Mouse (Mus musculus): Measurements from ENCODE around the gene Cryz.

Gene Cryz

DNA sequence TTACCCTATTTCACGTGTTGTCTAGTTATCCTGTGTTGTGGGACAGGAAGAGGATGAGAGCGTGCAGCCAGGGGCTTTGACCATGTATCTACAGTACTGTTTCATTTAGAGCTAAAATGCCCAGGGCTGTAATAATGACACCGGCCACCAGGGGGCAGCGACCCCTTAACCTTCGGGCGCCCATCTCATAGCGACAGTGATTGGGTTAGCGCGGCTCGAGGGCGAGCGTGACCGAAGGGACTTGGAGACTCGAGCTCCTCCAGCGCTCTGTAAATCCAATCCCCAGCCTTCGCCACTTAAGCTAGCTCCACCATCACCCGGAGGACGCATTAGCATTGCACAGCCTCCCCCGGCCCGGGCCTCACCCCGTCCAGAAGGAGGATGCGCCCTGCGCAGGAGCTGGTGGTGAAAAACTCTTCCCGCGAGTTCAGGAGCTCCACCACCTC lies at the start of gene Cryz:
Gene Cryz, plus strand, starts transcription at position 224 of the 446 bp plus-strand sequence.
- peak; percentile 84 for DNase-seq (ENCODE audit: low spot score)

DNA sequence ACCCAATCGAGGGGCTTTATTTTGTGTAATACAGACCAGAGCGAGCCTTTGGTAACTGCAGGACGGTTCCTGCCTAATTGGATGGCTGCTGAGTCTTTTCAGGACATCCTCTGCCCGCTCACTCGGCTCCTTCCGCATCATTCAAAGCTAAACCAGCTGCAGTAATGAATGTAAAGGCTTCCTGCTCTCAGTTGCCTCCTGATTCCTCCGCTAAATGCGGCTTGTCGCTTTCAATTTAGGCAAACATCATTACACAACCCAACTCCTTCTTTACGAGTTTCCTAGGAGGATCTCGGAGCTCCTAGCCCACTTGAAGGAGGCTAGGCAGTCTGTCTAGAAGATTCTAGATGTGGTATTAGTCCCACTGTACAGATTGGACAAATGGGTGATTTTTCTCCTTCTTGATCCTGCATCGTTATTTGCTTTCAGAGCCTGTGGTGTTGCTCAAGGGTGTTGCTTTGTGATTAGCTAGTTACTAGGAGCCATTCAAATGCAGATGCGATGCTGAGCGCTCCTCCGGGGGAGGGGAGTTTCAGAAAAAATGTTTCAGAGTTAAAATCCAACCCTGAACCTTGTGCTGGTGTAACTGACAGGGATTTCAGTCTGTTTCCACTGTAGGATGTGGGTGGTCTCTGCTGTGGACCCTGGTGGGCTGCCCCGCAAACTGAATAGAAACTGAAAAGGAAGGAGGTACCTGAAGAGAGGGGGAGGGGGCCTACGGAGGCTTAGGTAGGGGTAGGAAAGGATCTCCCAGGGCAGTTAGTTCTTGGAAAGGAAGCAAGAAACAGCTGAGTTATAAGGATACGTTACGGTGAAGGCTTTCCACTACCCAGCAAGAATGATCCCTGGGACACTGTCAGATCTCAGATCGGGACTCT lies 48.7 kb upstream of the Cryz start:
- no peak for DNase-seq (ENCODE audit: low spot score)

GRCm38 (mm10) chr3:154548868-154549301 lies 47.6 kb upstream of the Cryz start:
- no peak for DNase-seq (ENCODE audit: low spot score)

- DNase-seq (ENCODE audit: low spot score): no peak
Observed at GRCm38 (mm10) chr3:154550326-154551034, 46.0 kb upstream of the Cryz start.

GRCm38 (mm10) chr3:154551035-154551411 lies 45.5 kb upstream of the Cryz start:
- no peak for DNase-seq (ENCODE audit: low spot score)

- DNase-seq (ENCODE audit: low spot score): no peak
Observed at GRCm38 (mm10) chr3:154562192-154562591, 34.3 kb upstream of the Cryz start.

- no peak for DNase-seq (ENCODE audit: low spot score)
Observed at GRCm38 (mm10) chr3:154565437-154565836, 31.1 kb upstream of the Cryz start.

- no peak for DNase-seq (ENCODE audit: low spot score)
Observed at GRCm38 (mm10) chr3:154570029-154570575, 26.4 kb upstream of the Cryz start.

DNA sequence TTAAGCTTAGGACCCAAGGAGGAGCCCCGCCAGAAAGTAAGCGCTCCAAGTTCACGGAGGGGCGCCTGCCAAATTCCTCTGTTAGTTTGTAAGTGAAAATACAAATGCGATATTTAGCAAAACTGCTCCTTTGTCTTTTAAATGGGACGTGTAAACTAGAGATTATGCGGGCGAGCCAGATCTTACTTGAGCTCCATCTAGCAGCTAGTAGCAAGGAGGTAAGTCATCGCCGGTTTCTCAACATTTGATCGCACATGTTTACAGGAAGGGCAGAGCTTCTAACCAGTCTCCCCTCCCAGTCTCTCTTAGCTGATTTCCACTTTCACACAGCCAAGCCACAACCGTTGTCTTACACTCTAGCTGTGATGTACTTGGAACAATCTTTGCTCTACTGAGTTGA lies 25.7 kb upstream of the Cryz start:
- DNase-seq (ENCODE audit: low spot score): no peak

DNA sequence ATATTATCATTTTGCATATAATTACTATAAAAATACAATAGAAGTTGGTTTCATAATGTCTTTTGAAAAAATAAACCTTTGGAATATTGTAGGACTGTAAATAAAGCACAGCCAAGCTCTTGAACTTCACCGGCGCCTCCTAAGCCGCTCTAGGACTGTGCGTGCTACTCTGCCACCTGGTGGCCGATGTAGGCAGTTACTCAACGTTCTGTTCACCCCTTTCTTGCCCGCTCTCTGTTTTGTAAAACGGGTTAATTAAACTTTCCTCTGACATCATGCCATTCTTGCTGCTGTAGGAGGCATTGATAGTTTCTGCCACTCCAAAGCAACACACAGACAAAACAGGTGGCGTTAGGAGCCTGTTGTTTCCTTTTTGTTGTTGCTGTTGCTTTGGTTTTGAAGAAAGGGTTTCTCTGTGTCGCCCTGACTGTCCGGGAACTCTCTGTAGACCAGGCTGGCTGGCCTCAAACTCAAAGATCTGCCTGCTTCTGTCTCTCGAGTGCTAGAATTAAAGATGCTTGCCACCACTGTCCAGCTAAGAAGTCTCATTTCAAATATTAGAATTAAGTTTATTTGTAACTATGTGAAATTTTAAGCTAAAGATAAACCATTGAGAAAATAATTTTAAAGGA lies 24.1 kb upstream of the Cryz start:
- DNase-seq (ENCODE audit: low spot score): peak; percentile 28

- no peak for DNase-seq (ENCODE audit: low spot score)
Observed at GRCm38 (mm10) chr3:154573666-154574065, 22.8 kb upstream of the Cryz start.

- DNase-seq (ENCODE audit: low spot score): no peak
Observed at GRCm38 (mm10) chr3:154577895-154578294, 18.6 kb upstream of the Cryz start.

- DNase-seq (ENCODE audit: low spot score): no peak
Observed at GRCm38 (mm10) chr3:154584351-154584750, 12.2 kb upstream of the Cryz start.

DNA sequence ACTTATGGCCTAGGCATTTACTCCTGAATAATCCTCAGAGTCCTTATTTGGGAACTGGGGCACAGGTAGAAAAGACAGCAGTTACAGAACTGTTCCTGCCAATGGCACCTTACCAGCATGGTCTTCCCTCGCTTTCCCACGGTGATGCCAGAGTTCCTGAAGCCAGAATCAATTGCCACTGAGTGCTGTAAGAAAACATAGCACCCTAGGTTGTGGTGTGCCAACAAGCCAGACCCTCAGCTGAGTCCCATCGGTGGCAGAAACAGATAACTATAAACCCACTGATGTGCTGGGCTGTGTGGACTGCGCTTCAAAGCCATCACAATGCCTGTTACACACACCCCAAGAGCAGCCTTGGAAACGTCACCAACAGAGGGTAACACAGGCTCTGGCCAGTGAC lies 5.5 kb upstream of the Cryz start:
- DNase-seq (ENCODE audit: low spot score): no peak

- no peak for DNase-seq (ENCODE audit: low spot score)
Observed at GRCm38 (mm10) chr3:154591621-154592020, 4.9 kb upstream of the Cryz start.

GRCm38 (mm10) chr3:154593596-154593995 lies 2.9 kb upstream of the Cryz start:
- DNase-seq (ENCODE audit: low spot score): no peak

GRCm38 (mm10) chr3:154594156-154594555 lies 2.4 kb upstream of the Cryz start:
- no peak for DNase-seq (ENCODE audit: low spot score)

DNA sequence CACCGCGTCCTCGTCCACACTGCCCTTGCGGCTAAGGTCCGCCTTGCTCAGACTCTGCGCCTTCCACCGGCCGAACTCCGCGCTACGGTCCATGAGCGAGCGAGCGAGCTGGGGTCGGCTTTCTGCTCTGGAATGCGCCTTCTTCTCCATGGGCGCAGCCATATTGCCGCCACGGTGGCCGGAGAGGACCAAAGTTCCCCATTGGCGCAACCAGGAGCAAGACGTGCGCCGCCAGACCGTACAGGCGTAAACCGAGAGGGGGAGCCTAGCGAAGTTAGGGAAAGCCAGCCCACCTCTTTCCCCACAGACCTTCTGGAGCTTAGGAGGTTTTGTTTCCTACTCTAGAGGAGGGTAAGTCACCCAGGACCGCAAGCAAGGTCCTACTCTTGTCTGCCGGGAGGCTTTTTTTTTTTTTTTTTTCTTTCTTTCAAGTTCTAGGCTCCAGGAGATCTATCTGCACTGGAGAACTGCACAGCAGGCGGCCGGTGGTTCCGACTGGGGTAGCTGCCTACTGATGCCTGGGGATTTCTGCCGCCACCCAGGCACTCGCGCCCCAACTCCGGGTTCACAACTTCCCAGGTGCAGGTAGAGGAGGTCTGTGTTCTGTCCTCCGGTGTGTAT lies 533 bp downstream of the Cryz start, which contains the start of gene Tyw3:
Gene Tyw3, minus strand, starts transcription at position 171 of the 621 bp plus-strand sequence.
- peak; percentile 95 for DNase-seq (ENCODE audit: low spot score)

DNA sequence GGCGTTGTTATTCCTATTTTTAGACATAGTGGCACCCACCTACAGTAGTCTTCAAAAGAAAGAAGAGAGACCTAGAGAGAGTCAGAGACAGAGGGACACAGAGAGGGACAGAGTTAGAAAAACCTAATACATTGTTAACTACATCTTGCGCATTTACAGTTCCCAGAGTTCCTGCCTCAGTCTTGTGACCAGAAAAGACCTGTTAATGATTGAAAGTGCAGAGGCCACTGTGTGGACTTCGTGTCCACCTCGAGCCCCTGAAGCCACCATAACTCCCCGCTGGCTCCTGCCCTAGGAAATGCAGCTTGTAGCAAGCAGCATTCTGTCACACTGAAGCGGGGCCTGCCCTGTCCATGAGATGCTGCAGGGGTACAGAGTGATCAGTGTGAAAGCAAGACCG lies 1.1 kb downstream of the Cryz start:
- peak; percentile 67 for DNase-seq (ENCODE audit: low spot score)

DNA sequence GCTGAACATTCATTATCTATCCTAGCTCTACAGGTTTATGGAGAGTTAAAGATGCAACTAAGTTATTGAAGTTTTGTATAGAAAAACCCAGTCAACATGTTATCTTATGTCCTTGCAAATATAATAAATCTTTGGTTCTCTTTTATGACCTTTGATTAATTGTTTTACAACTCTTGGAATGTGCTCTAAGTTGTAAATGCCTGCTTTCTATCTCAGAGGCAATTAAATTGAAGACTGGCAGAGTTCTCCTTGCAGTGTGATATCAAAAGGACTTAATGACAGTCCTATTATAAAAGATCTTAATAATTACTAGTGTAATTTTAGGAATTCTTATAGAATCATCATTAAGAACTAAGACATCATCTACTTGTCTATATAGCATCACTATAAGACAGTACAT lies 5.6 kb downstream of the Cryz start:
- no peak for DNase-seq (ENCODE audit: low spot score)

- DNase-seq (ENCODE audit: low spot score): no peak
Observed at GRCm38 (mm10) chr3:154604871-154605270, 8.4 kb downstream of the Cryz start.

DNA sequence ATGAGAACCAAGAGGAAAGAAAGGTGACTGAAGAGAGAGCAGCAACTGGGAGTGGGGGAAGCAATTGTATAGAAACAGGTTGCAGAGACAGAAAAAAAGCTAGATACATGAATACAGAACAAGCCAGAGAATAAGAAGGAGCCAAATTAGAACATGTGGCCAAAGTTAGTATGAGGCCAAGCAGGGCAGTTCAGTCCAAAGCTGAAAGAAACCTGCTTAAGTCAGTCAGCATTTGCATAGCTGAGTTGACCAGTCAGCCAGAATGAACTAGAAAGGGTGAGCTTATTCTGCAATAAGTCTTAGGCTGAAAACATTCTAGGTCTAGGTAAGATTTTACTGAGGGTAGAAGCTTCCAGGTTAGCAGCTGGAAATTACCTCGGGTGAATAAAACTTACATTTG lies 11.4 kb downstream of the Cryz start:
- no peak for DNase-seq (ENCODE audit: low spot score)
